Mouse (Mus musculus) CH12F3 (cell line): ENCODE data around the gene Dnah2.
"Not testable (repeated sequence)": the region's sequence is repeated elsewhere in the genome, so short reads cannot be mapped to it uniquely, and the experiment has no call there.

Experiments
- in situ Hi-C: fragments of 300-500 bp; cut with MboI; formaldehyde crosslinking; loops from 2 replicates; pipeline ENCODE4 v1.14.3; 2020; ENCODE audit warnings: low sequenced_read_pairs

The Dnah2 gene

GRCm38 (mm10) chr11:69564391-69564790 lies 15.5 kb upstream of the Dnah2 start:
- in situ Hi-C loops, result no loop called here

DNA sequence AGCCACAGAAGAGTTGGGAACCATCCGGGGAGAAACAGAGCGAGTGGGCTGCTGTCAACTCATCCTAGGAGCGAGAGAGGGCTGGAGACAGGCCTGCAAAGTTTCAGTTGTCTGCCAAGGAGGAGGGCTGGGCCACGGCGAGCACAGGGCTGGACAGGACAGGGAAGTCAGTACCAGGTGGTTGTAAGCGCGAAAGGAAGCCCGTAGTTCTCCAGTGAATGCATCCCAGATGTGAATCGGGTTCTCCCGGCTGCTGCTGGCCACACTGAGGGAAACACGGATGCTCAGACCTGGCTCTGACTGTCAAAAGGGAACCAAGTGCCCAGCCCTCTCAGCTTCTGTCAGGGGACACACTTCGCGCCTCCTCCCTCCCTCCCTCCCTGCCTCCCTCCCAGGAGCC lies 14.5 kb upstream of the Dnah2 start:
- in situ Hi-C loops, result no loop called here

DNA sequence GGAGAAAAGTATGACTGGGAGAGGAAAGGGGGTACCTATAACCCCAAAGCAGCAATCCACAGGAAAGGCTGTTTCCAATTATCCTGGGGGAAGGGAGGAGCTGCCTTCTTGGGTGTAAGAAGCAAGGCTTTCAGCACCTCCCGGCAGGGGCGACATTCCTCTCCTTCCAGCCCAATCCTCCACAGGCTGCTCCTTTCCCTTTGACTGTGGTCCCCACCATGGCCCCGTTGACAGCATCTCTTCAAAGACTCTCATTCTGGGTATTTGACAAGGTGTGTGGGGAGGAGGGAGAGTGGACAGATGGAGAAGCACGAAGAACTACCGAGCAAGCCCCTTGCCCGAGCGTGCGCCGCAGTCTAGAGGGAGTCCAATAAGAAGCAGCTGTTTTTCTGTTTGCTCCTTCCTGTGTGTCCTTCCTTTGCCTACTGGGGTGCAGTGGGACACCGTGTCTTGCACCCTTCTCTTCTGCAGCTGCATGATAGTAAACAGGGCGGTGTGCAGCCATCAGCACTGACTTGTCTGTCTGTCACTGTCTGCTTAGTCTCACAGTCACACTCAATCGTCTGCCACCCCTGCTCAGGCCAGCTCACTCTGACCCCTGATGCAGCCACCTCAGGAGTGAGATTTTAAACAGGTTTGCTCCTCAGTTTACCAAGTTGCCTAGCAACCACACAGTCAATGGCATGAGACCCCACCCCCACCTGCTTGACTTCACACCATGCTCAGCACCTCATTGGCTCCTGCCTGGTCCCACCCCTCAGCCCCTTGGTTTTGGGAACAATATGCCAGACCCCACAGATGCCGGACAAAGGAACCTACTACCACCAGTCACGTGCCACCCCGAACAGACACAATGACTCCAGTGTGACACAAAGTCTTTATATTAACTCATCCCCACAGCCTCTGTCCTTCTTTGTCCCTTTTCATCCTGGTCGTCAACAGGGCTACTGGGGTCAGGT lies 12.3 kb upstream of the Dnah2 start:
- in situ Hi-C loops, result no loop called here

DNA sequence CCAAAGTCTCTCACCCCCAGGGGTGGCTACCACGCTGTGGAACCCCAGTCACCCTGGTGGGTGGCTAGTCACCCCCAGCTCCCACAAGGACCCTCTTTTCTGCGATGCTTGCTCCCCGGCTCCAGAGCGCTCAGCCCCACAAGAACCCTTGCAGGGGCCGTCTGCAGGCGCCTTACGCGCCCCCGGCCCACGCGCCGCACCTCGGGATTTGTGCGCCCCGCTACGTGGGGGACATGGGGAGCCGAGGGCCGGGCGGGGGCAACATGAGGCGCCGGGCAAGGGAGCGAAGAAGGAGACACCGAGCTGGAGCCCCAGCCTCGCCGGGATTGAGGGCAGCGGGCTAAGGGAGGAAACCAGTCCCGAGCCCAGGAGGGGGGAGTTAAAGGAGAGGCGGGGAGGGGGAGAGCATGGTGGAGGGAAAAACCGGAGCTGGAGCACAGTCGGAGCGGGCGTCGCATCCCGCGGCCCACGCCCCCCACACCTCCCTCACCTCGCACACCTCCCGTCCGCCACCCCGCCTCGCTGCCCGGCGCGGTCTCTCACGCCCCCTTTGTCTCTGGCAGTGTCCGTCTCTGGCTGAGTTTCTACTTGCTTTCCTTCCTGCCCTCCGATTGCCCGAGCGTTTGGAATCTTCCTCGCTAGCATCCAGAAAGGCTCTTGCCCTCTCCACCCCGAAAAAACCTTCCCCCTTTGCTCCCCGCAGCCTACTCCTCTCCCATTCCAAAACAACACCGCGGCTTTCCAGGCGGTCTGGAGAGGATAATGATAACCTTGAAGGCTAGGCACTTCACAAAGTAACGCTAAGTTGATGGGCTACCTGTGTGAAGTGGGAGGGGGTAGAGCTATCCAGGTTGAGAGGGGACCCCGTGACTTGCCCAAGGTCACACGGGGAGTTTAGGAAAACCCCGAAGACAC lies 11.2 kb upstream of the Dnah2 start, which contains the start of gene Efnb3:
Gene Efnb3 (minus strand): TSS at position 355 of the 915 bp plus-strand sequence.
- in situ Hi-C loops, result no loop called here

GRCm38 (mm10) chr11:69559183-69559582 lies 10.3 kb upstream of the Dnah2 start:
- in situ Hi-C loops, result no loop called here

DNA sequence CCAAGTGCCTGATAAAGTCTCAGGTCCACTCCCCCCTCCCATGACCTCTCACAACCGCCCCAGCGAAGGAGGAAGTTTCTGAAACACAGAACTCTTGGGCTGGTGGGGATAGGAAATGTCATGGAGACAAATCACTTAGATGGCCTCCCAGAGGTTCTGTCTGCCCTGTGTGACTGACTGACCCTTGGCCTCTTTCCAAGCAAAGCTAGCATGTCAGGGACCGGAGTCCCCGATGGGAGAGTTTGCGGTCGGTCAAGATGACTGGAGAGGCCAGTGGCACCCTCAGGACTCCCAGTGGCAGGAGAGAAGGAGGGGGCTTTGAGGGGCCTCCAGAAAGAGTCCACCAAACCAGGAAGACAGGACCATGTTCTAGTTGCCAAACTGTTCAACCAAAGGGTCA lies 9.8 kb upstream of the Dnah2 start:
- in situ Hi-C loops, result no loop called here

DNA sequence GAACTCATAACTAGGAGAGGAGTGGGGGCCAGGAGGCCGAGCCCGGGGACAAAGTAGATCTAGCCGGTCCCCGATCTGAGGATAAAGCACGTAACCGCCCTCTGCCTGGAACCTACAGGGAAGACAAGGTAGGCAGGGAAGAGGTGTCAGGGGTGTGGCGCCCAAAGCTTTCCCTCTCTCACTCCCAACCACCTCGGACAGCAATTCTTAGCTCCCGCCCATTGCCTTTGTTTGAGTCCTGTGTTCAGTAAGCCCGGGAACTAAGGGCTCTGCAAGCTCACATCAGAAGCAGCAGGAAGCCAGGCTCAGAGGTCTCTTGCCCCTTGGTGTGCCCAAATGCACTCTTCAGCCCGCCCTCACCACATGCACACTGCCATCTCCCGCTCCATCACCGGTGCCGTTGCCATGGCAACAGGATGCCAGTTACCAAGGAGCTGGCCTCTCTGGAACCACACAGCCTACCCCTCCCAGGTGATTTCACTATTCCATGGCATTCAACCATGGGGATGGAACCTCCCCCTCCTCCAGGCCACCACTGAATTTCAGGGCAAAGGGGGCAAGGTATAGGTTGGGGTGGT lies 8.6 kb upstream of the Dnah2 start:
- in situ Hi-C loops, result no loop called here

DNA sequence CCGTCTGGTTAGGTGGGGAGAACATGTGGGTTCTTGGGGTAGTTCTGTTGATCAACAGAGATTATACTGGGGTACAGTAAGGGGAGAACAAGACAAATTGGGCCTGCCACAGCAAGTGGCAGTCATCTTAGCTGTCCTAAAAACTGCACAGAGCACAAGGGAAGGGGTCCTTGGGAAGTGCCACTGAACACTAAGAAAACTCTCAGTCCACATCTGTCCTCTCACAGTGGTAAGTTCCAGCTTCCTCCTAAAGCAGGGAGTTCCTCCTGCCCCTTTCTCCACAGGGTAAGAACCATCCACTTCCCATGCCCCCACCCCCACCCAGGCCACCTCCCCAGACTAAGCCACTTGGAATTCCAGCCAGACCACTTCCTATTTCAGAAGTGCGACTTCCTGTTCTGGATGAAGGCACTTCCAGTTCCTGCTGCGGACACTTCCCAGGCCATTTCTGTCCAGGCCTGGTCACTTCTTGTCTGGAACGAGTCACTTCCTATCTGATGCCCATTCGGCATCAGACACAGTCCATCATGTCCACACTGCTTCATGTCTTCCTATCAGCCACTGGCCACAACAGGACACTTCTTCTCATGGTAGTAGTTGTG lies 5.7 kb upstream of the Dnah2 start:
- in situ Hi-C loops, result no loop called here

DNA sequence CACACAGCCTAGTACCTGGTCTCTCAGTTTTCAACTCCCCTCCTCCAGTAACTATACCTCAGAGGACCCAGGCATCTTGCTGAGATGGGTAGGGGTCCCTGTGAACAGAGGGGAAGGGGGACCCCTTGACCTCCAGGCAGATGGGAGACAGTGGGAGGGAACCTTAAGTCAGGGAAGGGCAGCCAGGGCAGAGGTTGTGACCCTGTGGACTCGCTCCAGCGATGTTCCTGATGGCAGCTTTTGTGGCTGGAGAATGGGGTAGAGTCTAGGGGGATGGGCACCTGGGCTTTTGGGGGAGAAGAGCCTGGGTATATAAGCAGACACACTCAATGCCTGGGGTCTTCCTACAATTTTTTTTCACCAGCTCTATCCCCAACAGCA lies 4.4 kb upstream of the Dnah2 start:
- in situ Hi-C loops, result no loop called here

DNA sequence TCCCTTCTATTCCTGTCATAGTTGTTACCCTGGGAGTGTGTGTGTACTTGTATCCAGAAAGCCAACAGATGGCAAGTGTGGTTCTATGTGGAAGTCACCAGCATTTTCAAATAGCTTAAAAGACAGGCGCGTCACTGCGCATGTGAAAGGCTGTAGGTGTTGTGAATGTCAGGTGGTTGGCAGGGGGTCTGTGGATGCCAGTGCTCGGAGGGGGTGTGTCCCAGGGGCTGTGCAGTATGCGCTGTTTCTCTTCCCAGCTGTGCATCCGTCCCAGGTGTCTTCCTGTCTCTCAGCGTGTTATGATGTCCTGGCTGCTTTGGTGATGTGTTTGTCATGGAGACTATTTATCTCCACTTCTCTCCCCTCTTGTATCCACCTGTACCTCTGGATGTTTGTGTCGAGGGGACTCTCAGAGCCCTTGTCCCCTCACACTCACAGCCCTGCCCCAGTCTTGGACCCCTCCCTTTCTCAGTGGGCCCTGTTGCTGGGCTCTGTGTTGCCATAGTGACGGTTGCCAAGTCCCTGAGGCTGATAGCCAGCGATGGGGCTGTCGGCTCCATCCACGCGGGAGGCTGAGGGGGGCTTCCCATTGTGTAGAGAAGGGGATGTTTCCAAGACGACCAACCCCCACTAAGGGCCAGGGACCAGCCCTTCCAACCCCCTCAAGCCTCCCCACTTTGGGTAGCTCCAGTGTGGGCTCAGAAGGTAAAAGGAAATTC lies 3.9 kb upstream of the Dnah2 start:
- in situ Hi-C loops, result no loop called here

GRCm38 (mm10) chr11:69551310-69551709 lies 2.4 kb upstream of the Dnah2 start:
- in situ Hi-C loops, result no loop called here

DNA sequence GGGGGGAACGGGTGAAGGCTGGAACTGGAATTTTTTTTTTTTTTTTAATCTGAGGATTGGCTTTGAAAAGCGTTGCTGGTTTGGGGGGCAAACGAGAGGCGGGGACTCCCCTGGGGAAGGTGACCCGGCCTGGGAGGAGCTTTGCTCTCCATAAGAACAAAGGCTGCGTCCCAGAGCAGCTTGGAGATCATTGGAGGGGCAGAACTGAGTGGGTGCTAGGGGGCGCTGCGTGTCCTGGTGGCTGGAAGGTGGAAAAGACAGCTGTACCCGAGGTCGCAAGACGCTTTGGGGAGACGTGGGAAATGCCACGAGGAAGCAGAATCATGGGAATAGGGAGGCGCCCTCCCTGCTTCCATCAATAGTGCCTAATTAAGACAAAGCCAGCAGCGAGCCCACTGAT lies 1.8 kb downstream of the Dnah2 start:
- in situ Hi-C loops, result no loop called here

DNA sequence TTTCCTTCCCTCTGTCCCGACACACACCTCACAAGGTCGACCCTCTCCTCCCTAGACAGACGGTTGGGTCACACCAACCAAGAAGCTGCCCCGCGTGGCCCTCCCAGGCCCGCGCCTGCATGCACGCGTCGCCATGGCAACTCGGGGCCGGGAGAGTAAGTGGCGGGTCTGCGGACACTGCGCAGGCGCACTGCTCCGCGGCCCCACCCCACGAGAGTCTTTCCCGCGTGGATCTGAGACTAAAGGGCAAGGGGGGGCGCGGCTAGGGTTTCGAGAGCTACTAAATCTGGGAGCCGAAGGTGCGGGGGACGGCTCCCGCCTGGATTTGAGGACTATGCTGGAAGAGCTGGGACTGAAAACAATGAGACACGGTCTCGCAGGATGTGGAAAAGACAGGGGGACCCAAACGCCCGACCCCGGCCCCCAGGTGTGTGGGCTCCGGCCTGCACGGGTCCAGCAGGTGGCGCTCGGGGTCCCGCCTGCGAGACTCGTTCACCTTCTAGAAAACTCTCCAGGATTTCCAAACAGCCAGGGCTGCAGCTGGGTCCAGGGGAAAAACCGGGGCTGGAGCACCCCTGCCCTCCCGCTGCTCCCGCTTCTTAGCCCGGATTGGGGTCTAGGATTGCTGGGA lies 2.4 kb downstream of the Dnah2 start:
- in situ Hi-C loops, result no loop called here

DNA sequence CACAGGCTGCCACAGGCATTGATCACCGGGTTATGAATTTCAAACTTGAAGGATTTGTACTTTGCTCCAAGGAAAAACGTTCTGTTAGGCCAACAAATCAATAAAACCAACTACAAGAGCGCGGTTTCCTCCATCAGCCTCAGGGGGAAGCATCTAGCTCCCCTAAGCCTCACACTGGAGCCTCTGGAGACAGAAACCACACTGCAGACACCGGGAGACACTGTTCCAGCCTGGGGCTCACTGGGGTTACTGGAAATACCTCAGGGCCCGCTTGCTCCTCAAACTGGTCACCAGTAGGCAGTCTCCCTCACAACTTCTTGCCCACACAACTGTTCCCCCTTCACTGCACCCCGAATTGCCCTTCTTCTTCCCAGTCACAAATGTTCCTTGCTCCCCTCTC lies 3.0 kb downstream of the Dnah2 start:
- in situ Hi-C loops, result no loop called here

DNA sequence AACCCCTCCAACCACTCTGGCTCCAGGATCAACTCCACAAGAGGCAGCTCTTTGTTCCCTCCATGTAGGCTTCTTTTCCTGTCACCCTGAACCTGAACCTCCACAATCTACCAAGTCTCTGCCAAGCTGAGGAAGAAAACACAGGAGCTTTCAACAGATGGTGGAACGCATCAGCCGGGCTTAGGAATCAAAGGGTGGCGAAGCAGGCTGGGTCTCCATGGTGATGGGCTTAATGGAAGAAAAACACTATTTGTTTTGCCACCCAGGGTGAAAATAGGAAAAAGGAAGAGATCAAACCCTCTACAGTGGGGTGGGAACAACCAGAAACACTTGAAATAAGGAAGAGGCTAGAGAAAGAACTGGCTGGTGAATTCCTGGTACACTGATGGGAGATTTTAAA lies 5.3 kb downstream of the Dnah2 start:
- in situ Hi-C loops, result no loop called here

GRCm38 (mm10) chr11:69541741-69542140 lies 7.2 kb downstream of the Dnah2 start:
- in situ Hi-C loops, result not testable (repeated sequence)

GRCm38 (mm10) chr11:69540700-69541099 lies 8.2 kb downstream of the Dnah2 start:
- in situ Hi-C loops, result no loop called here

DNA sequence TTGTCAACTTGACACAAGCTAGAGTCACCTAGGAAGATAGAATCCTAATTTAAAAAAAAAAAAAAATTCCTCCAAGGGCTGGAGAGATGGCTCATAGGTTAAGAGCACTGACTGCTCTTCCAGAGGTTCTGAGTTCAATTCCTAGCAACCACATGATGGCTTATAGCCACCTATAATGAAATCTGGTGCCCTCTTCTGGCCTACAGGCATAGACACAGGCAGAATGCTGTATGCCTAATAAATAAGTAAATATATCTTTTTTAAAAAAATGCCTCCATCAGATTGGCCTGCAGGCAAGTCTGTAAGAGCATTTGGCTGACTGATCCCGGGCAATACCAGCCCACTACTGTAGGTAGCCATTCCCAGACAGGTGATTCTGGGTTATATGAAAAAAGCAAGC lies 13.9 kb downstream of the Dnah2 start:
- in situ Hi-C loops, result no loop called here

- in situ Hi-C loops, result no loop called here
These were observed 16.3 kb downstream of the Dnah2 start for GRCm38 (mm10) chr11:69532480-69533150.
